Mouse (Mus musculus): ENCODE measurements around the gene Olfr800. TPM values are rescaled to one million over a fixed set of nuclear protein-coding genes. Genes with fewer than 3 reads are reported as not detected.

Olfr800 gene
- not detected in 2 replicates for polyA plus RNA-seq (2015; fragmentation: Nextera tagmentation; extraction: Ambion mirVana)

GRCm38 (mm10) chr10:129657394-129657793, at the start of gene Olfr800:
Gene Olfr800 (plus strand): TSS chr10:129657694.
- no peak for ATAC-seq (ENCODE audit: low read depth)
- Histone ChIP-seq H3K27ac (ENCODE audit: low read length) (no peak within 1 kb of the TSS), H3K27me3 (ENCODE audit: control insufficient read depth, insufficient read depth, low read depth, low read length) (no peaks in the 10 kb centered on the region), H3K4me3 (ENCODE audit: low read length) (no peak within 1 kb of the TSS), H3K9me3 (ENCODE audit: control insufficient read depth, low read length) (no peaks in the 10 kb centered on the region), H3K4me1 (replicated peaks; ENCODE audit: control insufficient read depth, insufficient read depth, low read length) (no peaks in the 10 kb centered on the region), H3K4me2 (ENCODE audit: low read depth, low read length) (no peak within 1 kb of the TSS), H3K9ac (ENCODE audit: low read length) (no peak within 1 kb of the TSS), H3K36me3 (ENCODE audit: control insufficient read depth, insufficient read depth, low read length) (no peaks in the 10 kb centered on the region)

GRCm38 (mm10) chr10:129612470-129612869, 45.0 kb upstream of the Olfr800 start, which contains the start of gene Olfr796:
Gene Olfr796 (minus strand): TSS chr10:129612570.
- no peak within 1 kb of the TSS for H3K4me2 ChIP-seq (ENCODE audit: low read depth, low read length)
- no peaks in the 10 kb centered on the region for H3K36me3 ChIP-seq (ENCODE audit: control insufficient read depth, insufficient read depth, low read length)
- no peak within 1 kb of the TSS for H3K4me3 ChIP-seq (ENCODE audit: low read length)
- H3K4me1 ChIP-seq (replicated peaks; ENCODE audit: control insufficient read depth, insufficient read depth, low read length): no peaks in the 10 kb centered on the region
- WGBS: 96% methylated on average over 1 of the region's 1 CpGs
- no peaks in the 10 kb centered on the region for H3K9me3 ChIP-seq (ENCODE audit: control insufficient read depth, low read length)
- H3K27me3 ChIP-seq (ENCODE audit: control insufficient read depth, insufficient read depth, low read depth, low read length): no peaks in the 10 kb centered on the region
- ATAC-seq (ENCODE audit: low read depth): no peak
- H3K9ac ChIP-seq (ENCODE audit: low read length): no peak within 1 kb of the TSS
- H3K27ac ChIP-seq (ENCODE audit: low read length): no peak within 1 kb of the TSS

GRCm38 (mm10) chr10:129621724-129622123, 35.8 kb upstream of the Olfr800 start:
- no peak overlapping the region for H3K4me3 ChIP-seq (ENCODE audit: low read length)
- ATAC-seq (ENCODE audit: low read depth): no peak
- H3K27me3 ChIP-seq (ENCODE audit: control insufficient read depth, insufficient read depth, low read depth, low read length): no peaks in the 10 kb centered on the region
- H3K36me3 ChIP-seq (ENCODE audit: control insufficient read depth, insufficient read depth, low read length): no peaks in the 10 kb centered on the region
- H3K4me1 ChIP-seq (replicated peaks; ENCODE audit: control insufficient read depth, insufficient read depth, low read length): no peaks in the 10 kb centered on the region
- H3K9ac ChIP-seq (ENCODE audit: low read length): no peak overlapping the region
- 13% methylated on average over 1 of the region's 1 CpGs for WGBS
- no peak overlapping the region for H3K4me2 ChIP-seq (ENCODE audit: low read depth, low read length)
- H3K9me3 ChIP-seq (ENCODE audit: control insufficient read depth, low read length): no peaks in the 10 kb centered on the region
- H3K27ac ChIP-seq (ENCODE audit: low read length): no peak overlapping the region

GRCm38 (mm10) chr10:129623251-129623650, 34.2 kb upstream of the Olfr800 start:
- no peaks in the 10 kb centered on the region for H3K27me3 ChIP-seq (ENCODE audit: control insufficient read depth, insufficient read depth, low read depth, low read length)
- H3K9ac ChIP-seq (ENCODE audit: low read length): no peak overlapping the region
- no peaks in the 10 kb centered on the region for H3K36me3 ChIP-seq (ENCODE audit: control insufficient read depth, insufficient read depth, low read length)
- H3K4me1 ChIP-seq (replicated peaks; ENCODE audit: control insufficient read depth, insufficient read depth, low read length): no peaks in the 10 kb centered on the region
- ATAC-seq (ENCODE audit: low read depth): no peak
- no peak overlapping the region for H3K4me3 ChIP-seq (ENCODE audit: low read length)
- no peak overlapping the region for H3K27ac ChIP-seq (ENCODE audit: low read length)
- no peaks in the 10 kb centered on the region for H3K9me3 ChIP-seq (ENCODE audit: control insufficient read depth, low read length)
- H3K4me2 ChIP-seq (ENCODE audit: low read depth, low read length): no peak overlapping the region

GRCm38 (mm10) chr10:129627834-129628233, 29.7 kb upstream of the Olfr800 start, which contains the start of gene Olfr798:
Gene Olfr798 (minus strand): TSS chr10:129627934.
- H3K27me3 ChIP-seq (ENCODE audit: control insufficient read depth, insufficient read depth, low read depth, low read length): no peaks in the 10 kb centered on the region
- no peak within 1 kb of the TSS for H3K27ac ChIP-seq (ENCODE audit: low read length)
- 81% methylated on average over 1 of the region's 1 CpGs for WGBS
- H3K9me3 ChIP-seq (ENCODE audit: control insufficient read depth, low read length): no peaks in the 10 kb centered on the region
- H3K4me2 ChIP-seq (ENCODE audit: low read depth, low read length): no peak within 1 kb of the TSS
- ATAC-seq (ENCODE audit: low read depth): no peak
- no peak within 1 kb of the TSS for H3K4me3 ChIP-seq (ENCODE audit: low read length)
- H3K4me1 ChIP-seq (replicated peaks; ENCODE audit: control insufficient read depth, insufficient read depth, low read length): no peaks in the 10 kb centered on the region
- no peaks in the 10 kb centered on the region for H3K36me3 ChIP-seq (ENCODE audit: control insufficient read depth, insufficient read depth, low read length)
- H3K9ac ChIP-seq (ENCODE audit: low read length): no peak within 1 kb of the TSS

- WGBS: 11% methylated on average over 1 of the region's 1 CpGs
- no peaks in the 10 kb centered on the region for H3K9me3 ChIP-seq (ENCODE audit: control insufficient read depth, low read length)
- no peak for ATAC-seq (ENCODE audit: low read depth)
- no peak within 1 kb of the TSS for H3K9ac ChIP-seq (ENCODE audit: low read length)
- H3K27ac ChIP-seq (ENCODE audit: low read length): no peak within 1 kb of the TSS
- no peaks in the 10 kb centered on the region for H3K4me1 ChIP-seq (replicated peaks; ENCODE audit: control insufficient read depth, insufficient read depth, low read length)
- no peaks in the 10 kb centered on the region for H3K36me3 ChIP-seq (ENCODE audit: control insufficient read depth, insufficient read depth, low read length)
- no peak within 1 kb of the TSS for H3K4me3 ChIP-seq (ENCODE audit: low read length)
- no peak within 1 kb of the TSS for H3K4me2 ChIP-seq (ENCODE audit: low read depth, low read length)
- no peaks in the 10 kb centered on the region for H3K27me3 ChIP-seq (ENCODE audit: control insufficient read depth, insufficient read depth, low read depth, low read length)
Observed at GRCm38 (mm10) chr10:129637184-129637583, 20.3 kb upstream of the Olfr800 start, which contains the start of gene Olfr799. Gene Olfr799 (plus strand): TSS chr10:129637484.

- no peak overlapping the region for H3K4me2 ChIP-seq (ENCODE audit: low read depth, low read length)
- H3K9me3 ChIP-seq (ENCODE audit: control insufficient read depth, low read length): no peaks in the 10 kb centered on the region; the same call in 1 of the 2 replicates
- no peak overlapping the region for H3K27ac ChIP-seq (ENCODE audit: low read length)
- no peaks in the 10 kb centered on the region for H3K36me3 ChIP-seq (ENCODE audit: control insufficient read depth, insufficient read depth, low read length)
- H3K27me3 ChIP-seq (ENCODE audit: control insufficient read depth, insufficient read depth, low read depth, low read length): no peaks in the 10 kb centered on the region
- ATAC-seq (ENCODE audit: low read depth): no peak
- 75% methylated on average over 1 of the region's 1 CpGs for WGBS
- H3K4me3 ChIP-seq (ENCODE audit: low read length): no peak overlapping the region
- H3K4me1 ChIP-seq (replicated peaks; ENCODE audit: control insufficient read depth, insufficient read depth, low read length): no peaks in the 10 kb centered on the region
- H3K9ac ChIP-seq (ENCODE audit: low read length): no peak overlapping the region
Observed at GRCm38 (mm10) chr10:129651763-129652162, 5.7 kb upstream of the Olfr800 start.

- no peaks in the 10 kb centered on the region for H3K9me3 ChIP-seq (ENCODE audit: control insufficient read depth, low read length)
- H3K27ac ChIP-seq (ENCODE audit: low read length): no peak within 1 kb of the TSS
- H3K27me3 ChIP-seq (ENCODE audit: control insufficient read depth, insufficient read depth, low read depth, low read length): no peaks in the 10 kb centered on the region
- H3K4me1 ChIP-seq (replicated peaks; ENCODE audit: control insufficient read depth, insufficient read depth, low read length): no peaks in the 10 kb centered on the region
- no peak within 1 kb of the TSS for H3K4me3 ChIP-seq (ENCODE audit: low read length)
- H3K36me3 ChIP-seq (ENCODE audit: control insufficient read depth, insufficient read depth, low read length): no peaks in the 10 kb centered on the region
- ATAC-seq (ENCODE audit: low read depth): no peak
- H3K9ac ChIP-seq (ENCODE audit: low read length): no peak within 1 kb of the TSS
- H3K4me2 ChIP-seq (ENCODE audit: low read depth, low read length): no peak within 1 kb of the TSS
- WGBS: 56% methylated on average over 1 of the region's 1 CpGs
Observed at GRCm38 (mm10) chr10:129673765-129674164, 16.3 kb downstream of the Olfr800 start, which contains the start of gene Olfr801. Gene Olfr801 (minus strand): TSS chr10:129673865.

- no peaks in the 10 kb centered on the region for H3K36me3 ChIP-seq (ENCODE audit: control insufficient read depth, insufficient read depth, low read length)
- 28% methylated on average over 1 of the region's 1 CpGs for WGBS
- no peak within 1 kb of the TSS for H3K4me3 ChIP-seq (ENCODE audit: low read length)
- H3K4me1 ChIP-seq (replicated peaks; ENCODE audit: control insufficient read depth, insufficient read depth, low read length): no peaks in the 10 kb centered on the region
- H3K4me2 ChIP-seq (ENCODE audit: low read depth, low read length): no peak within 1 kb of the TSS
- no peak within 1 kb of the TSS for H3K27ac ChIP-seq (ENCODE audit: low read length)
- no peaks in the 10 kb centered on the region for H3K9me3 ChIP-seq (ENCODE audit: control insufficient read depth, low read length)
- ATAC-seq (ENCODE audit: low read depth): no peak
- H3K9ac ChIP-seq (ENCODE audit: low read length): no peak within 1 kb of the TSS
- no peaks in the 10 kb centered on the region for H3K27me3 ChIP-seq (ENCODE audit: control insufficient read depth, insufficient read depth, low read depth, low read length)
Observed at GRCm38 (mm10) chr10:129688069-129688468, 30.6 kb downstream of the Olfr800 start, which contains the start of gene Olfr802. Gene Olfr802 (minus strand): TSS chr10:129688169.

GRCm38 (mm10) chr10:129694186-129694585, 36.7 kb downstream of the Olfr800 start, which contains the start of gene Olfr803:
Gene Olfr803 (minus strand): TSS chr10:129694286.
- Histone ChIP-seq H3K27ac (ENCODE audit: low read length) (no peak within 1 kb of the TSS), H3K36me3 (ENCODE audit: control insufficient read depth, insufficient read depth, low read length) (no peaks in the 10 kb centered on the region), H3K9ac (ENCODE audit: low read length) (no peak within 1 kb of the TSS), H3K9me3 (ENCODE audit: control insufficient read depth, low read length) (no peaks in the 10 kb centered on the region), H3K4me1 (replicated peaks; ENCODE audit: control insufficient read depth, insufficient read depth, low read length) (no peaks in the 10 kb centered on the region), H3K27me3 (ENCODE audit: control insufficient read depth, insufficient read depth, low read depth, low read length) (no peaks in the 10 kb centered on the region), H3K4me2 (ENCODE audit: low read depth, low read length) (no peak within 1 kb of the TSS), H3K4me3 (ENCODE audit: low read length) (no peak within 1 kb of the TSS)
- WGBS: 60% methylated on average over 2 of the region's 2 CpGs
- ATAC-seq (ENCODE audit: low read depth): no peak
